20 mouse cellular contexts compared by ENCODE assay signal in genomic region chr6:140605732-140606131, GRCm38 (mm10).
"Had no signal": no experiment of that assay in that cellular context is flagged by ENCODE, and none has a peak within 500 bp of the region (broad histone marks: within the 10 kb centered on the region; RNA-seq: fewer than 3 reads in every experiment).

No protein-coding gene starts in this region.

- H3K9ac ChIP-seq: limb, embryonic 12.5 days; limb, embryonic 15.5 days; liver, embryonic 12.5 days; liver, embryonic 15.5 days; midbrain, embryonic 12.5 days; neural tube, embryonic 13.5 days; stomach, embryonic 15.5 days had no signal

- H3K36me3 ChIP-seq: limb, embryonic 15.5 days; liver, embryonic 12.5 days; liver, embryonic 15.5 days; neural tube, embryonic 13.5 days; stomach, embryonic 15.5 days had no signal

- H3K4me3 ChIP-seq: limb, embryonic 12.5 days; limb, embryonic 15.5 days; liver, embryonic 12.5 days; liver, embryonic 15.5 days; midbrain, embryonic 12.5 days; myocyte; neural tube, embryonic 13.5 days; stomach, embryonic 15.5 days had no signal

- H3K27me3 ChIP-seq: limb, embryonic 12.5 days; limb, embryonic 15.5 days; liver, embryonic 12.5 days; liver, embryonic 15.5 days; midbrain, embryonic 12.5 days; neural tube, embryonic 13.5 days; stomach, embryonic 15.5 days had no signal

- H3K27ac ChIP-seq: limb, embryonic 12.5 days; limb, embryonic 15.5 days; liver, embryonic 12.5 days; liver, embryonic 15.5 days; neural tube, embryonic 13.5 days; stomach, embryonic 15.5 days had no signal

- ATAC-seq: intestine, embryonic 16.5 days; liver, embryonic 12.5 days; midbrain, embryonic 16.5 days had no signal

- H3K4me2 ChIP-seq: limb, embryonic 12.5 days; limb, embryonic 15.5 days; liver, embryonic 12.5 days; liver, embryonic 15.5 days; midbrain, embryonic 12.5 days; neural tube, embryonic 13.5 days; stomach, embryonic 15.5 days had no signal

- DNase-seq: kidney, adult 18-20 months; kidney, adult 9 months; kidney, postnatal 36 days; left cerebral cortex, postnatal 4 days; lung, adult 2 months; lung, postnatal 14 days; lung, postnatal 4 days; retina, postnatal 1 day; right cerebral cortex, postnatal 25 days; thymus, postnatal 36 days had no signal

- H3K9me3 ChIP-seq: limb, embryonic 12.5 days; limb, embryonic 15.5 days; liver, embryonic 12.5 days; liver, embryonic 15.5 days; midbrain, embryonic 12.5 days; neural tube, embryonic 13.5 days; stomach, embryonic 15.5 days had no signal

- H3K4me1 ChIP-seq: liver, embryonic 15.5 days; stomach, embryonic 15.5 days had no signal
